Mouse (Mus musculus) forebrain, postnatal 0 days (tissue): Measurements from ENCODE around the gene Cep55. TPM values are rescaled to one million over a fixed set of nuclear protein-coding genes. Genes with fewer than 3 reads are reported as not detected.

Experiments
- ATAC-seq: fragments of 200-750 bp; cut with Nextera tagmentation; 2 replicates; pipeline ENCODE4 v1.8.0; 2017; ENCODE audit warnings: mild to moderate bottlenecking, moderate library complexity
- DNase-seq: peaks from one replicate; pipeline ENCODE4 v3.0.0-alpha.2; 2015
- H3K27ac ChIP-seq: fragments of 300-500 bp; sonication (generic); 2 replicates; pipeline ENCODE4 v1.5.1; 2014; ENCODE audit warnings: low read depth, mild to moderate bottlenecking, antibody characterized with exemption, low read length, moderate library complexity, mixed read lengths
- H3K27me3 ChIP-seq: fragments of 300-500 bp; sonication (generic); 2 replicates; pipeline ENCODE4 v1.6.1; 2014; ENCODE audit warnings: mild to moderate bottlenecking, low read length, mixed read lengths; ENCODE audit not compliant: insufficient read depth
- H3K36me3 ChIP-seq: fragments of 300-500 bp; sonication (generic); 2 replicates; pipeline ENCODE4 v1.6.1; 2014; ENCODE audit warnings: mild to moderate bottlenecking, moderate library complexity; ENCODE audit not compliant: insufficient read depth
- H3K4me1 ChIP-seq: fragments of 300-500 bp; sonication (generic); 2 replicates; pipeline ENCODE4 v1.6.1; 2014; ENCODE audit warnings: antibody characterized with exemption; ENCODE audit not compliant: insufficient read depth
- H3K4me2 ChIP-seq: fragments of 300-500 bp; sonication (generic); 2 replicates; pipeline ENCODE4 v1.6.1; 2014; ENCODE audit warnings: low read depth, mild to moderate bottlenecking, moderate library complexity
- H3K4me3 ChIP-seq: fragments of 300-500 bp; sonication (generic); 2 replicates; pipeline ENCODE4 v1.5.1; 2014; ENCODE audit warnings: low read depth, low read length, mixed read lengths
- H3K9ac ChIP-seq: fragments of 300-500 bp; sonication (generic); 2 replicates; pipeline ENCODE4 v1.6.1; 2014; ENCODE audit warnings: mild to moderate bottlenecking
- H3K9me3 ChIP-seq: fragments of 300-500 bp; sonication (generic); 2 replicates; pipeline ENCODE4 v1.6.1; 2016; ENCODE audit warnings: low read length
- CTCF ChIP-seq: sonication (generic); IDR thresholded peaks from 2 replicates; pipeline ENCODE4 v1.5.1; 2016; ENCODE audit warnings: antibody characterized with exemption, control low read depth, low read depth
- WGBS: fragments of 180-500 bp; shearing (Covaris S2); extraction: QIAGEN DNeasy Blood & Tissue Kit; methylation state at CpG from one replicate; pipeline ENCODE4 v1.1.7; 2014; 5-methylcytosine and 5-hydroxymethylcytosine counted together
- polyA plus RNA-seq: library from polyadenylated mRNA; unstranded; fragments of >200 nt; fragmentation: Nextera tagmentation; extraction: Ambion mirVana; gene quantifications from 2 replicates; pipeline ENCODE4 v1.2.1, GENCODE M21; 2015
- total RNA-seq: library from RNA; depleted of rRNA; stranded (reverse); fragments of >200 nt; gene quantifications from 2 replicates; pipeline ENCODE4 v1.2.3, GENCODE M21; 2014

Gene Cep55
- total and polyA plus RNA-seq, 2 experiments from 2014 or later: 2.3 to 3.9 TPM

DNA sequence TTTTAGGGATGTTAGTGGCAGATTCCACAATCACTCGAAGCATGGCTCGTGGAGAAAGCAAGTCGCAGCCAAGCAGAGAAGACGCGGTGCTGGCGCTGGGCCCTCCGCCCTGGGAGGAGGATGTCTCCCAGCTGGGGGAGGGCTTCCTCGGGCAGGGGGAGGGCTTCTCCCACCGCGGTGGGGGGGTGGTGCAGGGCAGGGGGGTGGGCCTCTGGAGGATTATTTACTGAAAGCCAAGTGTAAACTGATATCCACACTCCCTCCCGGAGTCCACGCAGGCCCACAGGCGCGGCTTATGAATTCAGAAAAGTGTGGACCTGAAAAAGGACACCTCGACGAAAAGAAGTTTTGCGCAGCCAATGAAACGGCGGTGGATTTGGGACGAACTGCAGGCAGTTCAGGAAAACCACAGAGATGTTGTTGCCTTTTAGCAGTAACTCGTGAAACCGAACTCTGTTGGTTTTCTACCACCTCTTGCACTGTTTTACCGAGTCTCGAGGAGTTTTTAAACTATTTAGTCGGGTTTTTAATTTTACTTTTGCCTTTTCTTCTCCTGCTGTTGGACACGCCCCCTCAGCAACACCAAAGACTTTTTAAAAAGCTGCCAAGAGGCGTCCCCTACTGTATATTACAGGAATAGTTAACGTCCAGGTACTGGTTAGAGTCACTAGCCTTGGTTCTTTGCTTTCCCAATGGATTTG lies 11.4 kb upstream of the Cep55 start, which contains the start of gene Myof:
TSS of gene Myof (minus strand) at position 297 of the 701 bp plus-strand sequence.
- H3K4me2 ChIP-seq: peak within 1 kb of the TSS; percentile 62
- peak within 1 kb of the TSS; percentile 32 for H3K4me3 ChIP-seq
- under 1% methylated on average over 28 of the region's 28 CpGs for WGBS
- DNase-seq (peak; percentile 55), ATAC-seq (peak; percentile 38; the same call in 1 of the 2 replicates)
- no peak within 1 kb of the TSS for H3K27ac ChIP-seq
- H3K9ac ChIP-seq: peak within 1 kb of the TSS; percentile 15
- peak; percentile 56 for TF ChIP-seq CTCF
- no peaks in the 10 kb centered on the region for H3K36me3 ChIP-seq
- H3K27me3 ChIP-seq: peaks cover 4% of the 10 kb centered on the region
- H3K9me3 ChIP-seq: no peaks in the 10 kb centered on the region
- no peaks in the 10 kb centered on the region for H3K4me1 ChIP-seq

DNA sequence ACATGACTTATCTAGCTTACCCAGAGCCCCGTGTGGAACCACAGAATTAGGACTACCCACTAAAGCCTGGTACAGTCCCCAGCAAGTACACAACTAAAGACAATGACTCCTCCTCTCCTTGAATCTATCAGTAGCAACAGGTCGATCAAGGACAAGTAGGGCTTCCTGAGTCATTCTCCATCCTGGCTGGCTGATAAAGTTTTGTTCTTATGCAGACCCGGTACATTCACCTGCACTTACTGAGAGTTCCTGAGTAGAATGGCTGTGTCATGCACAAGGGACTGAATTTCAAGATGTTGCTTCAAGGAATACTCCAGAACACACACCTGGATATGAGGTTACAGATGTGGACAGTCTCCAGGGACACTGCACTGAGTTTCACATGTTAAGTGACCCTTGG lies 9.6 kb upstream of the Cep55 start:
- H3K4me3 ChIP-seq: no peak overlapping the region
- peaks cover 4% of the 10 kb centered on the region for H3K27me3 ChIP-seq
- H3K4me1 ChIP-seq: no peaks in the 10 kb centered on the region
- 91% methylated on average over 3 of the region's 3 CpGs for WGBS
- H3K9ac ChIP-seq: no peak overlapping the region
- no peak for TF ChIP-seq CTCF
- no peak overlapping the region for H3K4me2 ChIP-seq
- ATAC-seq: no peak
- H3K9me3 ChIP-seq: no peaks in the 10 kb centered on the region
- H3K36me3 ChIP-seq: no peaks in the 10 kb centered on the region
- no peak overlapping the region for H3K27ac ChIP-seq
- DNase-seq: no peak

DNA sequence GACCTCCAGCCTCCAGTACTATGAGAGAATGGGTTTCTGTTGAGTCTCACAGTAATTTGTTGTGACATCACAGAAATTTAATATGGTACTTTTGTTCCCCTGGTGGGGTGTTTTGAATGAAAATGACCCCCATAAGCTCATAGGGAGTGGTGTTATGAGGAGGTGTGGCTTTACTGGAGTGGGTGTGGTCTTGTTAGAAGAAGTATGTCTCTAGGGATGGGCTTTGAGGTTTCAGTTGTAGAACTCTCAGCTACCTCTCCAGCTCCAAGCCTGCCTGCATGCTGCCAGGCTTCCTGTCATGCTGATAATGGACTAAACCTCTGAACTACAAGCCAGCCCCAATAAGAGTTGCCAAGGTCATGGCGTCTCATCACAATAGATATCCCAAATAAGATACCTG lies 5.1 kb upstream of the Cep55 start:
- H3K36me3 ChIP-seq: no peaks in the 10 kb centered on the region
- H3K4me1 ChIP-seq: peaks cover 4% of the 10 kb centered on the region; the same call in 1 of the 2 replicates
- 94% methylated on average over 1 of the region's 1 CpGs for WGBS
- no peak overlapping the region for H3K4me3 ChIP-seq
- H3K4me2 ChIP-seq: no peak overlapping the region
- TF ChIP-seq CTCF: no peak
- no peak for ATAC-seq
- DNase-seq: no peak
- H3K9ac ChIP-seq: no peak overlapping the region
- H3K27ac ChIP-seq: no peak overlapping the region
- H3K9me3 ChIP-seq: no peaks in the 10 kb centered on the region
- H3K27me3 ChIP-seq: no peaks in the 10 kb centered on the region

DNA sequence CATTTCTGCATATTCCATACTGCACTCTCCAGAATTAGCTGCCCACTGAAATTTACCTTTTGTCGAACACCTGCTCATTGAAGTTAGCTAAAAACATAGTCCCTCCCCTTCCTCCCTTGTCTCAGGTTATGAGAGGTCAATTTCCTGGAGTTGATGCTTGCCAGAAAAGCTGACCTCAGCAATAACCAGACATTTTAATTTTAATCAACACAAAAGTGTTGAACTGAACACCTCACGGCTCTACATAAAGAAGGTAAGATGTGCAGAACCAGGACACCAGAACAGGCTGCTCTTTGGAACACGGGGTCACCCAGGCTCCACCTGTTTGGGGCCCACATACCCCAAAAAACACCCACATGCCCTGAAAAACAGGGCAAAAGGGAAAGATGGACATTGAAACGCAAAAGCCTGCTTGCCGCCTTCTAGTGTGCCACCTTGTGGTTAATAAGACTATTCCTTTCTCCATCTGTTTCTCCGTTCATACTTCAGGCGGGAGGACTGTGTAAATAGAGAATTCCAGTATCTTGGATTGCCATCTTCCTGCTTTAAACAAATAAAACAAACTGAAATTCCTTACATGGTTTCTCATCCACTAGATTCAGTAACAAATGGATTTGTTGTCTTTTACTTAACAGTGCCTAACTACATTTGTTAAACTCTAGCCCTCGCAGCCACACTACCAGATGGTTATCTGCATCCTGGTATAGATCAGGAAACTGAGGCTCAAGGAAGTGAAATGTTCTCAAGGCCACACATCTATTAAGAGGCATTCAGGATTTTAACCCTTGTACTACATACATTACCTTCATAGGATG lies 1.4 kb upstream of the Cep55 start:
- Histone ChIP-seq H3K4me3 (peak overlapping the region; percentile 60), H3K27ac (no peak overlapping the region), H3K4me2 (peak overlapping the region; percentile 56), H3K9me3 (no peaks in the 10 kb centered on the region), H3K36me3 (no peaks in the 10 kb centered on the region), H3K4me1 (peaks cover 4% of the 10 kb centered on the region; the same call in 1 of the 2 replicates), H3K9ac (peak overlapping the region; percentile 63), H3K27me3 (no peaks in the 10 kb centered on the region)
- DNase-seq: peak; percentile 74
- peak; percentile 84 for TF ChIP-seq CTCF
- WGBS: 30% methylated on average over 8 of the region's 8 CpGs
- no peak for ATAC-seq

DNA sequence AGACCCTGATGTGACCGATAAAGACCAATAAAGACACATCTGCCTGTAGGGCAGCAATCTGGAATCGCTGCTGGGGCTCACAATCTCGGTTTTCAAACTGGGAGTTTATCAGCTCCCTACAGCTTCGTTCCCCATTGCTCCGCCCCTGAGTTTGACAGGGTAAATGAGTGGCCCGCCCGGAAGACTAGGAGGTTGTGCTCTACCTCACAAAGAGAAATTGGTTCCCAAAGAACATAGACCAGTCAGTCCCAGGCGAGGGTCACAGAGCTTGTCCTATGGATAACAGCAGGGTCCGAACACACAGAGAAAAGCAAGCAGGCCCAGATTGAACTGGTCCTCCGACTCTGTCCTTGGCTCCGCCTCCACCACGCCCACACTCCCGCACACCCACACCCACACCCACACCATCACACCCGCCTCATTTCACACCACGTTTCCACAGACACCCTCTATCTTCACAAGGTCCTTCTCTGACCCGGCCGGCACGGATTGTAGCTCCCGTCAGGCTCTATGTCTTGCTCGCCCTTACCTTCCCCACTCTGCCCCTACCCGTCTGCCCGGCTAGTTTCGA lies 577 bp upstream of the Cep55 start:
- no peak for TF ChIP-seq CTCF
- Histone ChIP-seq H3K4me2 (peak overlapping the region; percentile 56), H3K36me3 (no peaks in the 10 kb centered on the region), H3K27ac (peak overlapping the region; percentile 58), H3K9me3 (no peaks in the 10 kb centered on the region), H3K9ac (peak overlapping the region; percentile 63), H3K4me1 (peaks cover 4% of the 10 kb centered on the region; the same call in 1 of the 2 replicates), H3K27me3 (no peaks in the 10 kb centered on the region), H3K4me3 (peak overlapping the region; percentile 60)
- DNase-seq (no peak), ATAC-seq (peak; percentile 91)
- WGBS: under 1% methylated on average over 23 of the region's 23 CpGs

DNA sequence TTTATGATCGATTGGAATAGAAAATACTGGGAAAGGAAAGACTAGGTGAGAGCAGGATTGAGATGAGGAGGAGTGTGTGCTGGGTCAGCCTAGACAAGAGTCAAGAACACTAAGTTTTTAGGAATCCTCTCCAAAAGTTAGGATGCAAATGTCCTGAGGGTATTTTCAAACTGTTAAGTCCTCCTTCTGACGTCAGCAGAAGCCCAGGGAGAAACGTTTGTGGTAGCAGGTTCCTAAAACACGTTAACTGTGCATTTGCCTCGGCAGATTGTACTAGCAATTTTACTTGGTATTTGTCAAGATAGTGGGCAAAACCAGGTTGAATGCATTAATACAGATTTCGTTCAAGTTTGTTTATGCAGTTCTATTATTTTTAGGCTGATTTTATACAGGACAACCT lies 987 bp downstream of the Cep55 start:
- Histone ChIP-seq H3K4me1 (peaks cover 4% of the 10 kb centered on the region; the same call in 1 of the 2 replicates), H3K36me3 (no peaks in the 10 kb centered on the region), H3K27me3 (no peaks in the 10 kb centered on the region), H3K4me2 (0 out of 2 replicates have a peak overlapping the region, but pooled peaks have one; percentile 95), H3K9me3 (no peaks in the 10 kb centered on the region), H3K4me3 (peak overlapping the region; percentile 60; the same call in 1 of the 2 replicates), H3K27ac (no peak overlapping the region), H3K9ac (no peak overlapping the region)
- DNase-seq: no peak
- no peak for ATAC-seq
- no peak for TF ChIP-seq CTCF
- WGBS: 16% methylated on average over 6 of the region's 6 CpGs

DNA sequence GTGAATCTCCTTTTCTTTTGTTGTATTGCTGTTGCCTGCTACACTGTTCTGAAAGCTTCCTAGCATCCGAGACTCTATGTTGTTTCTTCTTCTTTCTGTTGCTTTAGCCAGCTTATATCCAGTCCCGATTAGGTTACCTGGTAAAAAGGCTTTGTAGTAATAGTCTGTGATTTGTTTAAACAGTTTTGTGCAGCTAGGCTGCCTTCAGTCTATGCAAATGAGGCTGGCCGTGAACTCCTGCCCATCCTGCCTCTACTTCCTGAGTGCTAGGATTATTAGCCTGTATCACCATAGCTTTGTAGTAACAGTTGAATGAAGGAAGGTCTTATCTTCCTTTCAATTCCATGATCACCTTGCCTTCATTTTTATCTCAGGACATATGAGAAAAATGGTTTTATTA lies 1.5 kb downstream of the Cep55 start:
- Histone ChIP-seq H3K27ac (no peak overlapping the region), H3K36me3 (no peaks in the 10 kb centered on the region), H3K4me2 (0 out of 2 replicates have a peak overlapping the region, but pooled peaks have one; percentile 95), H3K9me3 (no peaks in the 10 kb centered on the region), H3K4me1 (peaks cover 4% of the 10 kb centered on the region; the same call in 1 of the 2 replicates), H3K9ac (no peak overlapping the region), H3K27me3 (no peaks in the 10 kb centered on the region), H3K4me3 (no peak overlapping the region)
- WGBS: 40% methylated on average over 3 of the region's 3 CpGs
- no peak for TF ChIP-seq CTCF
- DNase-seq (no peak), ATAC-seq (no peak)
